Mouse (Mus musculus) CD4-positive, CD25-positive, alpha-beta regulatory T cell, adult 4 months (primary cell): ENCODE results near the gene Rtraf. TPM values are rescaled to one million over a fixed set of nuclear protein-coding genes. Genes with fewer than 3 reads are reported as not detected.

Experiments
- polyA plus RNA-seq, 2 experiments: library from polyadenylated mRNA; unstranded; fragments of 100-300 nt; shearing (Covaris generic); gene quantifications; one replicate each; pipeline ENCODE4 v1.2.1; 2017

The Rtraf gene
- polyA plus RNA-seq, 2 experiments from 2014 or later = 100 to 114 TPM

Other genes starting within 250 kb of the Rtraf start
- 10 to 100 TPM; 11.3 to 31.7 TPM for gene Gm2237, start 238.7 kb downstream of the Rtraf start, polyA plus RNA-seq
- gene Gm5458, start 221.2 kb downstream of the Rtraf start, polyA plus RNA-seq = not detected
- gene Nid2, start 72.6 kb downstream of the Rtraf start, polyA plus RNA-seq = 1 to 10 TPM; 1.1 to 5.1 TPM
- gene Gng2, start 153.8 kb upstream of the Rtraf start, polyA plus RNA-seq = 10 to 100 TPM; 39.1 to 54.2 TPM